Mouse (Mus musculus) heart, embryonic 13.5 days (tissue): ENCODE results near the gene Usp12. TPM values are rescaled to one million over a fixed set of nuclear protein-coding genes. Genes with fewer than 3 reads are reported as not detected.

Source experiments
- ATAC-seq: fragments of 200-750 bp; cut with Nextera tagmentation; 2 replicates; pipeline ENCODE4 v1.8.0; 2017; ENCODE audit warnings: moderate TSS enrichment; ENCODE audit not compliant: insufficient number of reproducible peaks, low FRiP score, low TSS enrichment; ENCODE audit errors: extremely low read depth
- H3K27ac ChIP-seq: fragments of 300-500 bp; sonication (generic); replicated peaks from 2 replicates; pipeline ENCODE4 v1.5.1; 2015; ENCODE audit warnings: moderate library complexity, mild to moderate bottlenecking, inconsistent platforms
- H3K27me3 ChIP-seq: fragments of 300-500 bp; sonication (generic); replicated peaks from 2 replicates; pipeline ENCODE4 v1.6.1; 2015; ENCODE audit warnings: mild to moderate bottlenecking, inconsistent platforms
- H3K36me3 ChIP-seq: fragments of 300-500 bp; sonication (generic); 2 replicates; pipeline ENCODE4 v1.6.1; 2015; ENCODE audit warnings: mild to moderate bottlenecking, inconsistent platforms
- H3K4me1 ChIP-seq: fragments of 300-500 bp; sonication (generic); 2 replicates; pipeline ENCODE4 v1.6.1; 2015; ENCODE audit warnings: inconsistent platforms
- H3K4me2 ChIP-seq: fragments of 300-500 bp; sonication (generic); 2 replicates; pipeline ENCODE4 v1.6.1; 2015; ENCODE audit warnings: inconsistent platforms, mild to moderate bottlenecking, moderate library complexity
- H3K4me3 ChIP-seq: fragments of 300-500 bp; sonication (generic); 2 replicates; pipeline ENCODE4 v1.5.1; 2015; ENCODE audit warnings: moderate library complexity, mild to moderate bottlenecking, inconsistent platforms
- H3K9ac ChIP-seq: fragments of 300-500 bp; sonication (generic); 2 replicates; pipeline ENCODE4 v1.6.1; 2015; ENCODE audit warnings: inconsistent platforms, mild to moderate bottlenecking, moderate library complexity
- H3K9me3 ChIP-seq: fragments of 300-500 bp; sonication (generic); 2 replicates; pipeline ENCODE4 v1.6.1; 2016; ENCODE audit warnings: inconsistent platforms
- WGBS: fragments of 180-500 bp; shearing (Covaris S2); methylation state at CpG from one replicate; pipeline ENCODE4 v1.1.7; 2015; ENCODE audit warnings: mixed read lengths; 5-methylcytosine and 5-hydroxymethylcytosine counted together
- polyA plus RNA-seq: library from polyadenylated mRNA; unstranded; fragments of >200 nt; fragmentation: Nextera tagmentation; extraction: Ambion mirVana; gene quantifications from 2 replicates; pipeline ENCODE4 v1.2.1, GENCODE M21; 2015

Gene Usp12
- polyA plus RNA-seq, result 11.0 and 11.1 TPM in 2 replicates

GRCm38 (mm10) chr5:146794853-146795252 is at the start of gene Usp12:
Usp12 (minus strand) TSS chr5:146795006.
- 1% methylated on average over 33 of the region's 51 CpGs for WGBS
- peak; percentile 98 for ATAC-seq
- peak within 1 kb of the TSS; percentile 93 for H3K27ac ChIP-seq
- peak within 1 kb of the TSS; percentile 85 for H3K4me2 ChIP-seq
- no peaks in the 10 kb centered on the region for H3K9me3 ChIP-seq
- peak within 1 kb of the TSS; percentile 99 for H3K9ac ChIP-seq
- peak within 1 kb of the TSS; percentile 99 for H3K4me3 ChIP-seq
- no peaks in the 10 kb centered on the region for H3K36me3 ChIP-seq
- no peaks in the 10 kb centered on the region for H3K27me3 ChIP-seq
- H3K4me1 ChIP-seq, result peaks cover 39% of the 10 kb centered on the region

GRCm38 (mm10) chr5:146844301-146844941 is 49.6 kb upstream of the Usp12 start:
- peak overlapping the region; percentile 37; the same call in 1 of the 2 replicates for H3K27ac ChIP-seq
- no peaks in the 10 kb centered on the region for H3K9me3 ChIP-seq
- WGBS, result 13% methylated on average over 6 of the region's 6 CpGs
- H3K4me3 ChIP-seq, result peak overlapping the region; percentile 68
- peak overlapping the region; percentile 82 for H3K9ac ChIP-seq
- peaks cover 18% of the 10 kb centered on the region for H3K4me1 ChIP-seq
- H3K27me3 ChIP-seq, result peaks cover 7% of the 10 kb centered on the region; the same call in 1 of the 2 replicates
- no peak for ATAC-seq
- 0 out of 2 replicates have a peak, but pooled peaks cover 5% of the 10 kb centered on the region for H3K36me3 ChIP-seq
- peak overlapping the region; percentile 98 for H3K4me2 ChIP-seq

GRCm38 (mm10) chr5:146841996-146842395 is 47.2 kb upstream of the Usp12 start:
- H3K27ac ChIP-seq, result no peak overlapping the region
- peaks cover 18% of the 10 kb centered on the region for H3K4me1 ChIP-seq
- H3K4me2 ChIP-seq, result no peak overlapping the region
- H3K9me3 ChIP-seq, result no peaks in the 10 kb centered on the region
- peaks cover 26% of the 10 kb centered on the region for H3K36me3 ChIP-seq
- no peak overlapping the region for H3K4me3 ChIP-seq
- no peak for ATAC-seq
- H3K9ac ChIP-seq, result no peak overlapping the region
- WGBS, result 87% methylated on average over 4 of the region's 4 CpGs
- H3K27me3 ChIP-seq, result peaks cover 7% of the 10 kb centered on the region; the same call in 1 of the 2 replicates

- peaks cover 7% of the 10 kb centered on the region; the same call in 1 of the 2 replicates for H3K27me3 ChIP-seq
- H3K36me3 ChIP-seq, result peaks cover 33% of the 10 kb centered on the region
- no peaks in the 10 kb centered on the region for H3K9me3 ChIP-seq
- WGBS, result 84% methylated on average over 5 of the region's 5 CpGs
- H3K4me3 ChIP-seq, result no peak overlapping the region
- no peak overlapping the region for H3K9ac ChIP-seq
- peaks cover 16% of the 10 kb centered on the region for H3K4me1 ChIP-seq
- ATAC-seq, result no peak
- no peak overlapping the region for H3K27ac ChIP-seq
- H3K4me2 ChIP-seq, result no peak overlapping the region
These were observed 46.5 kb upstream of the Usp12 start for GRCm38 (mm10) chr5:146841301-146841700.

GRCm38 (mm10) chr5:146840422-146840821 is 45.6 kb upstream of the Usp12 start:
- Histone ChIP-seq H3K4me1 (peaks cover 7% of the 10 kb centered on the region), H3K4me2 (no peak overlapping the region), H3K9me3 (no peaks in the 10 kb centered on the region), H3K36me3 (peaks cover 42% of the 10 kb centered on the region), H3K27me3 (no peaks in the 10 kb centered on the region), H3K4me3 (no peak overlapping the region), H3K27ac (no peak overlapping the region), H3K9ac (no peak overlapping the region)
- WGBS, result 62% methylated on average over 4 of the region's 4 CpGs
- ATAC-seq, result no peak

GRCm38 (mm10) chr5:146839760-146840159 is 45.0 kb upstream of the Usp12 start:
- H3K27ac ChIP-seq, result no peak overlapping the region
- no peak overlapping the region for H3K4me3 ChIP-seq
- WGBS, result 41% methylated on average over 5 of the region's 5 CpGs

GRCm38 (mm10) chr5:146838836-146839648 is 44.2 kb upstream of the Usp12 start:
- Histone ChIP-seq H3K4me3 (no peak overlapping the region), H3K27me3 (no peaks in the 10 kb centered on the region), H3K9me3 (no peaks in the 10 kb centered on the region), H3K36me3 (peaks cover 56% of the 10 kb centered on the region), H3K27ac (no peak overlapping the region), H3K4me2 (no peak overlapping the region), H3K4me1 (peaks cover 12% of the 10 kb centered on the region), H3K9ac (no peak overlapping the region)
- no peak for ATAC-seq
- WGBS, result 44% methylated on average over 12 of the region's 12 CpGs

More at GRCm38 (mm10) chr5:146839760-146840159, 45.0 kb upstream of the Usp12 start:
- no peak overlapping the region for H3K4me2 ChIP-seq
- ATAC-seq, result no peak
- H3K9me3 ChIP-seq, result no peaks in the 10 kb centered on the region
- H3K9ac ChIP-seq, result no peak overlapping the region
- H3K27me3 ChIP-seq, result no peaks in the 10 kb centered on the region
- H3K36me3 ChIP-seq, result peaks cover 49% of the 10 kb centered on the region
- H3K4me1 ChIP-seq, result peaks cover 8% of the 10 kb centered on the region

- H3K4me1 ChIP-seq, result peaks cover 16% of the 10 kb centered on the region
- WGBS, result 58% methylated on average over 7 of the region's 7 CpGs
- H3K27ac ChIP-seq, result no peak overlapping the region
- no peaks in the 10 kb centered on the region for H3K27me3 ChIP-seq
- peaks cover 56% of the 10 kb centered on the region for H3K36me3 ChIP-seq
- no peak overlapping the region for H3K4me3 ChIP-seq
- no peak for ATAC-seq
- H3K9me3 ChIP-seq, result no peaks in the 10 kb centered on the region
- no peak overlapping the region for H3K9ac ChIP-seq
- no peak overlapping the region for H3K4me2 ChIP-seq
These were observed 43.3 kb upstream of the Usp12 start for GRCm38 (mm10) chr5:146837967-146838720.

GRCm38 (mm10) chr5:146834959-146835358 is 40.2 kb upstream of the Usp12 start:
- Histone ChIP-seq H3K4me3 (no peak overlapping the region), H3K4me1 (peaks cover 22% of the 10 kb centered on the region), H3K36me3 (peaks cover 54% of the 10 kb centered on the region), H3K4me2 (no peak overlapping the region), H3K9ac (peak overlapping the region; percentile 94; the same call in 1 of the 2 replicates), H3K27me3 (no peaks in the 10 kb centered on the region), H3K27ac (no peak overlapping the region), H3K9me3 (no peaks in the 10 kb centered on the region)
- WGBS, result 84% methylated on average over 8 of the region's 8 CpGs
- ATAC-seq, result no peak

- Histone ChIP-seq H3K4me1 (peaks cover 22% of the 10 kb centered on the region), H3K9me3 (no peaks in the 10 kb centered on the region), H3K4me3 (peak overlapping the region; percentile 95), H3K4me2 (peak overlapping the region; percentile 75), H3K27ac (no peak overlapping the region; the same call in 1 of the 2 replicates), H3K9ac (peak overlapping the region; percentile 94), H3K36me3 (peaks cover 47% of the 10 kb centered on the region), H3K27me3 (no peaks in the 10 kb centered on the region)
- WGBS, result 14% methylated on average over 8 of the region's 8 CpGs
- no peak for ATAC-seq
These were observed 38.9 kb upstream of the Usp12 start for GRCm38 (mm10) chr5:146833673-146834201.
